Mouse (Mus musculus): ENCODE measurements around the gene Trem3. TPM values are rescaled to one million over a fixed set of nuclear protein-coding genes. Genes with fewer than 3 reads are reported as not detected.

The Trem3 gene
- polyA plus RNA-seq, 1 experiment from 2014 or later, result not detected

- H3K4me3 ChIP-seq (replicated peaks; ENCODE audit: low read depth, low read length), result no peak within 1 kb of the TSS
- 44% methylated on average over 3 of the region's 4 CpGs for WGBS
These were observed 51.6 kb downstream of the Trem3 start, which contains the start of gene Treml2 for GRCm38 (mm10) chr17:48299203-48299602. Gene Treml2, plus strand, starts transcription at chr17:48299498.

GRCm38 (mm10) chr17:48299756-48300155 lies 52.2 kb downstream of the Trem3 start:
- no peak overlapping the region for H3K9ac ChIP-seq (replicated peaks; ENCODE audit: low read length)
- ATAC-seq (ENCODE audit: low FRiP score, low TSS enrichment), result no peak
- H3K36me3 ChIP-seq (ENCODE audit: control insufficient read depth, insufficient read depth, low read length), result no peaks in the 10 kb centered on the region
- H3K4me1 ChIP-seq (ENCODE audit: control insufficient read depth, insufficient read depth, low read length), result no peaks in the 10 kb centered on the region
- H3K4me3 ChIP-seq (replicated peaks; ENCODE audit: low read depth, low read length), result no peak overlapping the region
- no peaks in the 10 kb centered on the region for H3K27me3 ChIP-seq (ENCODE audit: control insufficient read depth, insufficient read depth, low read length)
- no peak overlapping the region for H3K4me2 ChIP-seq (ENCODE audit: low read length)
- no peak overlapping the region for H3K27ac ChIP-seq (replicated peaks; ENCODE audit: low read depth, low read length)
- no peak for DNase-seq
- H3K9me3 ChIP-seq (ENCODE audit: control insufficient read depth, low read length), result no peaks in the 10 kb centered on the region
- 58% methylated on average over 7 of the region's 7 CpGs for WGBS

More at GRCm38 (mm10) chr17:48299203-48299602, 51.6 kb downstream of the Trem3 start, which contains the start of gene Treml2:
- H3K27me3 ChIP-seq (ENCODE audit: control insufficient read depth, insufficient read depth, low read length), result no peaks in the 10 kb centered on the region
- no peaks in the 10 kb centered on the region for H3K9me3 ChIP-seq (ENCODE audit: control insufficient read depth, low read length)
- H3K4me2 ChIP-seq (ENCODE audit: low read length), result no peak within 1 kb of the TSS
- H3K27ac ChIP-seq (replicated peaks; ENCODE audit: low read depth, low read length), result no peak within 1 kb of the TSS
- H3K9ac ChIP-seq (replicated peaks; ENCODE audit: low read length), result no peak within 1 kb of the TSS
- no peaks in the 10 kb centered on the region for H3K36me3 ChIP-seq (ENCODE audit: control insufficient read depth, insufficient read depth, low read length)
- DNase-seq (no peak), ATAC-seq (ENCODE audit: low FRiP score, low TSS enrichment) (no peak)
- H3K4me1 ChIP-seq (ENCODE audit: control insufficient read depth, insufficient read depth, low read length), result no peaks in the 10 kb centered on the region

GRCm38 (mm10) chr17:48300199-48300598 lies 52.6 kb downstream of the Trem3 start:
- Histone ChIP-seq H3K9ac (replicated peaks; ENCODE audit: low read length) (no peak overlapping the region), H3K9me3 (ENCODE audit: control insufficient read depth, low read length) (no peaks in the 10 kb centered on the region), H3K27me3 (ENCODE audit: control insufficient read depth, insufficient read depth, low read length) (no peaks in the 10 kb centered on the region), H3K27ac (replicated peaks; ENCODE audit: low read depth, low read length) (no peak overlapping the region), H3K4me1 (ENCODE audit: control insufficient read depth, insufficient read depth, low read length) (no peaks in the 10 kb centered on the region), H3K36me3 (ENCODE audit: control insufficient read depth, insufficient read depth, low read length) (no peaks in the 10 kb centered on the region), H3K4me3 (replicated peaks; ENCODE audit: low read depth, low read length) (no peak overlapping the region), H3K4me2 (ENCODE audit: low read length) (no peak overlapping the region)
- no peak for DNase-seq
- ATAC-seq (ENCODE audit: low FRiP score, low TSS enrichment), result no peak
- WGBS, result 74% methylated on average over 7 of the region's 7 CpGs

GRCm38 (mm10) chr17:48300861-48301260 lies 53.3 kb downstream of the Trem3 start:
- 84% methylated on average over 9 of the region's 9 CpGs for WGBS

GRCm38 (mm10) chr17:48301792-48302191 lies 54.2 kb downstream of the Trem3 start:
- WGBS, result 91% methylated on average over 5 of the region's 5 CpGs
- DNase-seq (no peak), ATAC-seq (ENCODE audit: low FRiP score, low TSS enrichment) (no peak)
- Histone ChIP-seq H3K27ac (replicated peaks; ENCODE audit: low read depth, low read length) (no peak overlapping the region), H3K27me3 (ENCODE audit: control insufficient read depth, insufficient read depth, low read length) (no peaks in the 10 kb centered on the region), H3K4me3 (replicated peaks; ENCODE audit: low read depth, low read length) (no peak overlapping the region), H3K4me2 (ENCODE audit: low read length) (no peak overlapping the region), H3K9me3 (ENCODE audit: control insufficient read depth, low read length) (no peaks in the 10 kb centered on the region), H3K9ac (replicated peaks; ENCODE audit: low read length) (no peak overlapping the region), H3K4me1 (ENCODE audit: control insufficient read depth, insufficient read depth, low read length) (no peaks in the 10 kb centered on the region), H3K36me3 (ENCODE audit: control insufficient read depth, insufficient read depth, low read length) (no peaks in the 10 kb centered on the region)

More at GRCm38 (mm10) chr17:48300861-48301260, 53.3 kb downstream of the Trem3 start:
- H3K27me3 ChIP-seq (ENCODE audit: control insufficient read depth, insufficient read depth, low read length), result no peaks in the 10 kb centered on the region
- no peaks in the 10 kb centered on the region for H3K36me3 ChIP-seq (ENCODE audit: control insufficient read depth, insufficient read depth, low read length)
- ATAC-seq (ENCODE audit: low FRiP score, low TSS enrichment) (no peak), DNase-seq (no peak)
- no peaks in the 10 kb centered on the region for H3K9me3 ChIP-seq (ENCODE audit: control insufficient read depth, low read length)
- no peak overlapping the region for H3K4me2 ChIP-seq (ENCODE audit: low read length)
- H3K9ac ChIP-seq (replicated peaks; ENCODE audit: low read length), result no peak overlapping the region
- no peak overlapping the region for H3K27ac ChIP-seq (replicated peaks; ENCODE audit: low read depth, low read length)
- H3K4me1 ChIP-seq (ENCODE audit: control insufficient read depth, insufficient read depth, low read length), result no peaks in the 10 kb centered on the region
- H3K4me3 ChIP-seq (replicated peaks; ENCODE audit: low read depth, low read length), result no peak overlapping the region

Other genes starting within 250 kb of the Trem3 start
- not detected in 2 replicates for gene 1700122O11Rik, start 209.5 kb upstream of the Trem3 start, polyA plus RNA-seq (2014; fragmentation: Nextera tagmentation; extraction: Ambion mirVana)
- not detected in 2 replicates for gene 1700067P10Rik, start 158.5 kb upstream of the Trem3 start, polyA plus RNA-seq (2014; fragmentation: Nextera tagmentation; extraction: Ambion mirVana)
- gene 9830107B12Rik, start 101.5 kb upstream of the Trem3 start, polyA plus RNA-seq (2014; fragmentation: Nextera tagmentation; extraction: Ambion mirVana), result not detected in 2 replicates
- gene A530064D06Rik, start 80.5 kb upstream of the Trem3 start, polyA plus RNA-seq (2014; fragmentation: Nextera tagmentation; extraction: Ambion mirVana), result 0.32 TPM in 1 of 2 replicates, not detected in the other
- not detected in 2 replicates for gene Trem1, start 15.0 kb upstream of the Trem3 start, polyA plus RNA-seq (2014; fragmentation: Nextera tagmentation; extraction: Ambion mirVana)
- gene Treml4, start 16.5 kb downstream of the Trem3 start, polyA plus RNA-seq (2014; fragmentation: Nextera tagmentation; extraction: Ambion mirVana), result not detected in 2 replicates
- gene Treml2, start 51.7 kb downstream of the Trem3 start, polyA plus RNA-seq (2014; fragmentation: Nextera tagmentation; extraction: Ambion mirVana), result 0.12 TPM in 1 of 2 replicates, not detected in the other
- 0.55 TPM in 1 of 2 replicates, not detected in the other for gene B430306N03Rik, start 68.4 kb downstream of the Trem3 start, polyA plus RNA-seq (2014; fragmentation: Nextera tagmentation; extraction: Ambion mirVana)
- gene Trem2, start 98.6 kb downstream of the Trem3 start, polyA plus RNA-seq (2014; fragmentation: Nextera tagmentation; extraction: Ambion mirVana), result 2.6 and 3.7 TPM in 2 replicates
- gene Treml1, start 112.1 kb downstream of the Trem3 start, polyA plus RNA-seq (2014; fragmentation: Nextera tagmentation; extraction: Ambion mirVana), result 0.23 and 0.51 TPM in 2 replicates
- 14.2 and 16.5 TPM in 2 replicates for gene Nfya, start 162.1 kb downstream of the Trem3 start, polyA plus RNA-seq (2014; fragmentation: Nextera tagmentation; extraction: Ambion mirVana)
- gene Oard1, start 162.2 kb downstream of the Trem3 start, polyA plus RNA-seq (2014; fragmentation: Nextera tagmentation; extraction: Ambion mirVana), result 41.9 and 49.2 TPM in 2 replicates
- 0.26 and 0.29 TPM in 2 replicates for gene Apobec2, start 185.2 kb downstream of the Trem3 start, polyA plus RNA-seq (2014; fragmentation: Nextera tagmentation; extraction: Ambion mirVana)
- 2.5 and 4.6 TPM in 2 replicates for gene Tspo2, start 203.7 kb downstream of the Trem3 start, polyA plus RNA-seq (2014; fragmentation: Nextera tagmentation; extraction: Ambion mirVana)
- gene Unc5cl, start 207.1 kb downstream of the Trem3 start, polyA plus RNA-seq (2014; fragmentation: Nextera tagmentation; extraction: Ambion mirVana), result 0.22 and 0.53 TPM in 2 replicates

All from midbrain, embryonic 14.5 days (tissue).